Comparison of ENCODE assay signal across 25 mouse cellular contexts in the genomic region with DNA sequence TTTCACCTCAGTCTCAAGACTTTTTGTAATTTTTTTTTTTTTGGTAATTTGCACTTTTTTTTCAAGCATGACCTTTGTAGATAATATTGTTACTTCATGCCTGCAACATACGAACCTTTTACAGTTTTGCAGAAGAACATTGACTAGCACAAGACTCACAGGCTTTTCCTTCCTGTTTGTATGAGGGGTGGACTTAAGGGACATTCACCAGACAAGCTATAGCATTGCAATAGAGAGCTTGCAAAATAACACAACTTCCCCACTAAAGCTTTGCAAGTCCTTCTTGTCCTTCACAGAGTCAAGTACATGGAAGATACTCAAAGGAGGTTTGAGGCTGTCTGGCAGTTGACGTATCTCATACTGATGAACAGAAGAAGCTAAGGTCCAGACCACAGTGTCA. TPM values are rescaled to one million over a fixed set of nuclear protein-coding genes. Genes with fewer than 3 reads are reported as not detected.
DNase-seq lines count a peak whose midpoint lies in the region; ATAC-seq and TF ChIP-seq lines count a peak whose summit lies in the region.
"Had no signal": no experiment of that assay in that cellular context is flagged by ENCODE, and none has a peak within 500 bp of the region (broad histone marks: within the 10 kb centered on the region; RNA-seq: fewer than 3 reads in every experiment).

No protein-coding gene starts in this region.

- H3K9me3 ChIP-seq in liver, embryonic 11.5 days (ENCODE audit: control insufficient read depth, low read length), result no peaks in the 10 kb centered on the region
- H3K9me3 ChIP-seq: embryonic facial prominence, embryonic 15.5 days; forebrain, embryonic 10.5 days; forebrain, embryonic 15.5 days; heart, embryonic 10.5 days; hindbrain, embryonic 12.5 days had no signal

- no peak overlapping the region for H3K4me2 ChIP-seq in liver, embryonic 11.5 days
- H3K4me2 ChIP-seq: embryonic facial prominence, embryonic 15.5 days; forebrain, embryonic 15.5 days; hindbrain, embryonic 12.5 days had no signal

- 75% methylated on average over 2 of the region's 2 CpGs for WGBS in liver, adult 2 months
- WGBS in liver, embryonic 11.5 days, result 71% methylated on average over 2 of the region's 2 CpGs
- WGBS in macrophage (ENCODE audit: missing documents), result 29% methylated on average over 2 of the region's 2 CpGs

- no peak for TF ChIP-seq CTCF in liver, adult 2 months (IDR thresholded peaks at IDR 0.05; ENCODE audit: low read depth, low read length)

- no peaks in the 10 kb centered on the region for H3K36me3 ChIP-seq in liver, adult 2 months (ENCODE audit: control insufficient read depth, insufficient read depth, low read length)
- H3K36me3 ChIP-seq in liver, embryonic 11.5 days (ENCODE audit: control insufficient read depth, insufficient read depth, low read length), result no peaks in the 10 kb centered on the region
- no peaks in the 10 kb centered on the region for H3K36me3 ChIP-seq in macrophage (ENCODE audit: inconsistent target)
- H3K36me3 ChIP-seq: embryonic facial prominence, embryonic 15.5 days; forebrain, embryonic 10.5 days; forebrain, embryonic 15.5 days; heart, embryonic 10.5 days; hindbrain, embryonic 12.5 days had no signal

- no peak overlapping the region for H3K9ac ChIP-seq in liver, adult 2 months (ENCODE audit: low read depth, low read length)
- H3K9ac ChIP-seq in liver, embryonic 11.5 days (ENCODE audit: low read depth, low read length), result no peak overlapping the region
- H3K9ac ChIP-seq: embryonic facial prominence, embryonic 15.5 days; forebrain, embryonic 15.5 days; hindbrain, embryonic 12.5 days had no signal

- no peaks in the 10 kb centered on the region for H3K27me3 ChIP-seq in liver, adult 2 months (ENCODE audit: control insufficient read depth, insufficient read depth, low read length)
- no peaks in the 10 kb centered on the region for H3K27me3 ChIP-seq in liver, embryonic 11.5 days (replicated peaks; ENCODE audit: control insufficient read depth, insufficient read depth, low read length)
- H3K27me3 ChIP-seq: CH12.LX; embryonic facial prominence, embryonic 15.5 days; forebrain, embryonic 15.5 days; hindbrain, embryonic 12.5 days; Patski had no signal

- TF ChIP-seq POLR2A in liver, adult 2 months (IDR thresholded peaks at IDR 0.05; ENCODE audit: extremely low read depth, insufficient read depth, low read length), result no peak

- no peak for ATAC-seq in liver, embryonic 11.5 days (replicated peaks; ENCODE audit: low FRiP score)
- ATAC-seq in neutrophil, adult 5-6 weeks (ENCODE audit: extremely low read depth, insufficient number of reproducible peaks, low FRiP score, poor library complexity, severe bottlenecking), result peak; percentile 37; the same call in 1 of the 2 replicates
- ATAC-seq: activated CD4-positive, CD25-positive, alpha-beta regulatory T cell, adult 4 months; forebrain, embryonic 15.5 days; hindbrain, embryonic 16.5 days; Patski had no signal

- no peak overlapping the region for H3K4me3 ChIP-seq in liver, adult 2 months (ENCODE audit: insufficient read depth, low read depth, low read length)
- H3K4me3 ChIP-seq in liver, embryonic 11.5 days (ENCODE audit: low read depth, low read length), result no peak overlapping the region
- H3K4me3 ChIP-seq in macrophage (ENCODE audit: inconsistent target), result no peak overlapping the region
- H3K4me3 ChIP-seq: embryonic facial prominence, embryonic 15.5 days; erythroblast, embryonic 14.5 days; forebrain, embryonic 10.5 days; forebrain, embryonic 15.5 days; heart, embryonic 10.5 days; hindbrain, embryonic 12.5 days had no signal

- peak; percentile 32 for DNase-seq in liver, adult 2 months (ENCODE audit: extremely low read depth, low read depth, low spot score)
- DNase-seq in liver, embryonic 11.5 days (ENCODE audit: low spot score), result no peak
- peak; percentile 21 for DNase-seq in lung, postnatal 25 days (ENCODE audit: low spot score)
- no peak for DNase-seq in lung, postnatal 10 days
- DNase-seq in retina, postnatal 1 day, result no peak
- DNase-seq in adrenal gland, postnatal 4 days (ENCODE audit: low spot score in 2 of 2), result no peak
- DNase-seq: adrenal gland, postnatal 14 days; cerebellum, adult 2 months; cerebellum, postnatal 14 days; embryo, embryonic 11 days; gastrocnemius, postnatal 14 days; heart, postnatal 10 days; heart, postnatal 4 days had no signal

- H3K4me1 ChIP-seq in liver, adult 2 months (ENCODE audit: control insufficient read depth, insufficient read depth, low read length), result no peaks in the 10 kb centered on the region; the same call in 1 of the 2 replicates
- 0 out of 2 replicates have a peak, but pooled peaks cover 4% of the 10 kb centered on the region for H3K4me1 ChIP-seq in liver, embryonic 11.5 days (replicated peaks; ENCODE audit: control insufficient read depth, insufficient read depth, low read length)
- H3K4me1 ChIP-seq: embryonic facial prominence, embryonic 15.5 days; forebrain, embryonic 10.5 days; heart, embryonic 10.5 days; hindbrain, embryonic 12.5 days had no signal

- no peaks in the 10 kb centered on the region for H3K79me2 ChIP-seq in liver, adult 2 months (ENCODE audit: control insufficient read depth, insufficient read depth, low read length)
- no peaks in the 10 kb centered on the region for H3K79me2 ChIP-seq in macrophage (ENCODE audit: inconsistent target)

- no peak overlapping the region for H3K27ac ChIP-seq in liver, adult 2 months (replicated peaks; ENCODE audit: insufficient read depth, low read depth, low read length)
- no peak overlapping the region for H3K27ac ChIP-seq in liver, embryonic 11.5 days (ENCODE audit: low read depth, low read length)
- peak overlapping the region; percentile 87 for H3K27ac ChIP-seq in macrophage
- H3K27ac ChIP-seq: embryonic facial prominence, embryonic 15.5 days; forebrain, embryonic 10.5 days; forebrain, embryonic 15.5 days; heart, embryonic 10.5 days; hindbrain, embryonic 12.5 days had no signal

RNA-seq across cellular contexts. Expression of gene Camk1d, which starts 58.1 kb away (rescaled TPM):
- total RNA-seq in liver, adult 2 months (2014; rRNA removed), result 46.3 and 47.7 TPM in 2 replicates
- 17.0 and 21.2 TPM in 2 replicates for polyA plus RNA-seq in liver, adult 2 months (2012; rRNA removed)
- 1.0 and 1.4 TPM in 2 replicates for polyA plus RNA-seq in liver, embryonic 11.5 days (2014; fragmentation: Nextera tagmentation; extraction: Ambion mirVana)
- total RNA-seq in macrophage (2018; cell fraction: chromatin; rRNA removed), result 100 to 1,000 TPM in 2 of 26 experiments, 10 to 100 TPM in 24; 28.2 to 149 (median 49.3) TPM
- 10 to 100 TPM; 10.9 to 30.9 (median 16.0) TPM for total RNA-seq in macrophage (2018; cell fraction: cytosol; rRNA removed)
- total RNA-seq in macrophage (2018; cell fraction: nucleus; rRNA removed), result 10 to 100 TPM; 11.4 to 55.5 (median 30.2) TPM
- polyA plus RNA-seq in macrophage (2018), result 8.8 to 14.3 TPM (median 11.1 TPM) in 3 replicates
- 35.4 and 41.3 TPM in 2 replicates for total RNA-seq in neutrophil, adult 5-6 weeks (2017)
- total RNA-seq in adrenal gland, postnatal 4 days (2021), result 10 to 100 TPM; 10.7 to 11.3 TPM

Comparison
In these comparisons a context has a peak if more than half of its experiments do, and no peak if none do; other contexts are left out.
1. DNase-seq: peak in liver, adult 2 months (single experiment) and lung, postnatal 25 days (single experiment); none in liver, embryonic 11.5 days (single experiment), lung, postnatal 10 days (single experiment), retina, postnatal 1 day (single experiment) and adrenal gland, postnatal 4 days (0 of 2).